Mouse (Mus musculus): ENCODE results near the gene Spns1. TPM values are rescaled to one million over a fixed set of nuclear protein-coding genes. Genes with fewer than 3 reads are reported as not detected.
A peak's percentile ranks its signal among the peaks of the same experiment; 100 is the strongest.

Gene Spns1
- polyA plus RNA-seq, 2 experiments, result 47.0 to 158 TPM

- no peak within 1 kb of the TSS for H3K4me2 ChIP-seq (replicated peaks; ENCODE audit: low read depth, low read length, severe bottlenecking)
- H3K4me3 ChIP-seq (replicated peaks; ENCODE audit: low read length), result no peak within 1 kb of the TSS
- H3K36me3 ChIP-seq (ENCODE audit: control insufficient read depth, insufficient read depth, low read length), result peaks cover 47% of the 10 kb centered on the region
- no peaks in the 10 kb centered on the region for H3K27me3 ChIP-seq (ENCODE audit: control insufficient read depth, insufficient read depth, low read length)
- no peak for TF ChIP-seq POLR2A (IDR thresholded peaks at IDR 0.05; ENCODE audit: borderline replicate concordance, extremely low read depth, insufficient read depth, insufficient read length)
- ATAC-seq (ENCODE audit: low FRiP score, low read depth) (no peak), DNase-seq (ENCODE audit: low spot score) (no peak)
- H3K9ac ChIP-seq (ENCODE audit: low read depth, low read length, severe bottlenecking), result no peak within 1 kb of the TSS
- WGBS, result 63% methylated on average over 11 of the region's 13 CpGs
- no peaks in the 10 kb centered on the region for H3K9me3 ChIP-seq (ENCODE audit: control insufficient read depth, low read length)
- no peaks in the 10 kb centered on the region for H3K4me1 ChIP-seq (ENCODE audit: control insufficient read depth, insufficient read depth, low read length)
- H3K27ac ChIP-seq (replicated peaks; ENCODE audit: low read depth, low read length), result no peak within 1 kb of the TSS
These were observed 7.9 kb downstream of the Spns1 start, which contains the start of gene Lat for GRCm38 (mm10) chr7:126369393-126369792. Lat (minus strand) TSS chr7:126369570.

GRCm38 (mm10) chr7:126368367-126368766 is 8.9 kb downstream of the Spns1 start:
- H3K9me3 ChIP-seq (ENCODE audit: control insufficient read depth, low read length), result no peaks in the 10 kb centered on the region
- no peaks in the 10 kb centered on the region for H3K4me1 ChIP-seq (ENCODE audit: control insufficient read depth, insufficient read depth, low read length)
- 87% methylated on average over 8 of the region's 8 CpGs for WGBS
- H3K4me3 ChIP-seq (replicated peaks; ENCODE audit: low read length), result no peak overlapping the region
- DNase-seq (ENCODE audit: low spot score), result no peak
- no peak overlapping the region for H3K4me2 ChIP-seq (replicated peaks; ENCODE audit: low read depth, low read length, severe bottlenecking)
- H3K9ac ChIP-seq (ENCODE audit: low read depth, low read length, severe bottlenecking), result no peak overlapping the region
- H3K27me3 ChIP-seq (ENCODE audit: control insufficient read depth, insufficient read depth, low read length), result no peaks in the 10 kb centered on the region
- peaks cover 42% of the 10 kb centered on the region for H3K36me3 ChIP-seq (ENCODE audit: control insufficient read depth, insufficient read depth, low read length)
- no peak overlapping the region for H3K27ac ChIP-seq (replicated peaks; ENCODE audit: low read depth, low read length)
- no peak for ATAC-seq (ENCODE audit: low FRiP score, low read depth)
- no peak for TF ChIP-seq POLR2A (IDR thresholded peaks at IDR 0.05; ENCODE audit: borderline replicate concordance, extremely low read depth, insufficient read depth, insufficient read length)

- Histone ChIP-seq H3K36me3 (ENCODE audit: control insufficient read depth, insufficient read depth, low read length) (peaks cover 35% of the 10 kb centered on the region), H3K4me2 (replicated peaks; ENCODE audit: low read depth, low read length, severe bottlenecking) (no peak overlapping the region), H3K9me3 (ENCODE audit: control insufficient read depth, low read length) (no peaks in the 10 kb centered on the region), H3K9ac (ENCODE audit: low read depth, low read length, severe bottlenecking) (no peak overlapping the region), H3K4me1 (ENCODE audit: control insufficient read depth, insufficient read depth, low read length) (no peaks in the 10 kb centered on the region), H3K27me3 (ENCODE audit: control insufficient read depth, insufficient read depth, low read length) (no peaks in the 10 kb centered on the region), H3K4me3 (replicated peaks; ENCODE audit: low read length) (no peak overlapping the region), H3K27ac (replicated peaks; ENCODE audit: low read depth, low read length) (no peak overlapping the region)
- no peak for TF ChIP-seq POLR2A (IDR thresholded peaks at IDR 0.05; ENCODE audit: borderline replicate concordance, extremely low read depth, insufficient read depth, insufficient read length)
- ATAC-seq (ENCODE audit: low FRiP score, low read depth) (no peak), DNase-seq (ENCODE audit: low spot score) (no peak)
- 84% methylated on average over 10 of the region's 10 CpGs for WGBS
These were observed 9.6 kb downstream of the Spns1 start for GRCm38 (mm10) chr7:126367636-126368035.

GRCm38 (mm10) chr7:126363038-126363437 is 14.2 kb downstream of the Spns1 start:
- no peaks in the 10 kb centered on the region; the same call in 1 of the 2 replicates for H3K4me1 ChIP-seq (ENCODE audit: control insufficient read depth, insufficient read depth, low read length)
- 82% methylated on average over 6 of the region's 6 CpGs for WGBS
- H3K27ac ChIP-seq (replicated peaks; ENCODE audit: low read depth, low read length), result no peak overlapping the region
- TF ChIP-seq POLR2A (IDR thresholded peaks at IDR 0.05; ENCODE audit: borderline replicate concordance, extremely low read depth, insufficient read depth, insufficient read length), result no peak
- no peak overlapping the region for H3K4me2 ChIP-seq (replicated peaks; ENCODE audit: low read depth, low read length, severe bottlenecking)
- no peaks in the 10 kb centered on the region for H3K9me3 ChIP-seq (ENCODE audit: control insufficient read depth, low read length)
- DNase-seq (ENCODE audit: low spot score) (no peak), ATAC-seq (ENCODE audit: low FRiP score, low read depth) (no peak)
- H3K36me3 ChIP-seq (ENCODE audit: control insufficient read depth, insufficient read depth, low read length), result 0 out of 2 replicates have a peak, but pooled peaks cover 4% of the 10 kb centered on the region
- H3K4me3 ChIP-seq (replicated peaks; ENCODE audit: low read length), result no peak overlapping the region
- no peaks in the 10 kb centered on the region for H3K27me3 ChIP-seq (ENCODE audit: control insufficient read depth, insufficient read depth, low read length)
- H3K9ac ChIP-seq (ENCODE audit: low read depth, low read length, severe bottlenecking), result no peak overlapping the region

GRCm38 (mm10) chr7:126359049-126359448 is 18.2 kb downstream of the Spns1 start:
- Histone ChIP-seq H3K4me1 (ENCODE audit: control insufficient read depth, insufficient read depth, low read length) (no peaks in the 10 kb centered on the region; the same call in 1 of the 2 replicates), H3K4me3 (replicated peaks; ENCODE audit: low read length) (0 out of 2 replicates have a peak overlapping the region, but pooled peaks have one; percentile 4), H3K36me3 (ENCODE audit: control insufficient read depth, insufficient read depth, low read length) (0 out of 2 replicates have a peak, but pooled peaks cover under 1% of the 10 kb centered on the region), H3K27ac (replicated peaks; ENCODE audit: low read depth, low read length) (no peak overlapping the region), H3K9me3 (ENCODE audit: control insufficient read depth, low read length) (no peaks in the 10 kb centered on the region), H3K4me2 (replicated peaks; ENCODE audit: low read depth, low read length, severe bottlenecking) (no peak overlapping the region; the same call in 1 of the 2 replicates), H3K9ac (ENCODE audit: low read depth, low read length, severe bottlenecking) (no peak overlapping the region), H3K27me3 (ENCODE audit: control insufficient read depth, insufficient read depth, low read length) (no peaks in the 10 kb centered on the region)
- WGBS, result 57% methylated on average over 13 of the region's 13 CpGs
- DNase-seq (ENCODE audit: low spot score) (peak; percentile 52), ATAC-seq (ENCODE audit: low FRiP score, low read depth) (peak; percentile 65; the same call in 1 of the 2 replicates)
- TF ChIP-seq POLR2A (IDR thresholded peaks at IDR 0.05; ENCODE audit: borderline replicate concordance, extremely low read depth, insufficient read depth, insufficient read length), result no peak

All from limb, embryonic 14.5 days (tissue).